Mouse (Mus musculus) intestine, embryonic 16.5 days (tissue): ENCODE measurements around the gene Erp44. TPM values are rescaled to one million over a fixed set of nuclear protein-coding genes. Genes with fewer than 3 reads are reported as not detected.
A peak's percentile ranks its signal among the peaks of the same experiment; 100 is the strongest.

Experiments used
- ATAC-seq: fragments of 200-750 bp; cut with Nextera tagmentation; 2 replicates; pipeline ENCODE4 v1.8.0; 2017; ENCODE audit warnings: moderate TSS enrichment, moderate library complexity
- H3K27ac ChIP-seq: fragments of 300-500 bp; sonication (generic); 2 replicates; pipeline ENCODE4 v1.5.1; 2014; ENCODE audit warnings: mild to moderate bottlenecking, low read length
- H3K27me3 ChIP-seq: fragments of 300-500 bp; sonication (generic); replicated peaks from 2 replicates; pipeline ENCODE4 v1.6.1; 2014; ENCODE audit warnings: low read length, control low read depth, mixed read lengths; ENCODE audit not compliant: control insufficient read depth, insufficient read depth
- H3K36me3 ChIP-seq: fragments of 300-500 bp; sonication (generic); 2 replicates; pipeline ENCODE4 v1.6.1; 2014; ENCODE audit warnings: low read length, control low read depth; ENCODE audit not compliant: control insufficient read depth, insufficient read depth
- H3K4me1 ChIP-seq: fragments of 300-500 bp; sonication (generic); 2 replicates; pipeline ENCODE4 v1.6.1; 2014; ENCODE audit warnings: low read length, control low read depth, mixed read lengths; ENCODE audit not compliant: control insufficient read depth, insufficient read depth
- H3K4me2 ChIP-seq: fragments of 300-500 bp; sonication (generic); 2 replicates; pipeline ENCODE4 v1.6.1; 2014; ENCODE audit warnings: low read depth, low read length, control low read depth
- H3K4me3 ChIP-seq: fragments of 300-500 bp; sonication (generic); 2 replicates; pipeline ENCODE4 v1.5.1; 2014; ENCODE audit warnings: mild to moderate bottlenecking, low read length
- H3K9ac ChIP-seq: fragments of 300-500 bp; sonication (generic); 2 replicates; pipeline ENCODE4 v1.6.1; 2014; ENCODE audit warnings: low read depth, low read length
- H3K9me3 ChIP-seq: fragments of 300-500 bp; sonication (generic); 2 replicates; pipeline ENCODE4 v1.6.1; 2016; ENCODE audit warnings: low read length, control low read depth; ENCODE audit not compliant: control insufficient read depth
- WGBS: fragments of 180-500 bp; shearing (Covaris S2); extraction: QIAGEN DNeasy Blood & Tissue Kit; methylation state at CpG from one replicate; pipeline ENCODE4 v1.1.7; 2014; 5-methylcytosine and 5-hydroxymethylcytosine counted together
- polyA plus RNA-seq: library from polyadenylated mRNA; unstranded; fragments of >200 nt; fragmentation: Nextera tagmentation; extraction: Ambion mirVana; gene quantifications from 2 replicates; pipeline ENCODE4 v1.2.1, GENCODE M21; 2015

The Erp44 gene
- polyA plus RNA-seq, 1 experiment from 2014 or later, result 108 TPM

- H3K9me3 ChIP-seq, result no peaks in the 10 kb centered on the region
- H3K4me3 ChIP-seq, result no peak overlapping the region
- no peak overlapping the region for H3K9ac ChIP-seq
- no peak overlapping the region for H3K27ac ChIP-seq
- H3K4me2 ChIP-seq, result no peak overlapping the region
- H3K36me3 ChIP-seq, result no peaks in the 10 kb centered on the region
- no peak for ATAC-seq
- H3K4me1 ChIP-seq, result no peaks in the 10 kb centered on the region
- no peaks in the 10 kb centered on the region for H3K27me3 ChIP-seq
Measured at GRCm38 (mm10) chr4:48253266-48253665, 26.1 kb downstream of the Erp44 start.

GRCm38 (mm10) chr4:48244280-48244679 is 35.1 kb downstream of the Erp44 start:
- Histone ChIP-seq H3K9ac (no peak overlapping the region), H3K27ac (no peak overlapping the region), H3K4me1 (no peaks in the 10 kb centered on the region), H3K9me3 (no peaks in the 10 kb centered on the region), H3K4me2 (no peak overlapping the region), H3K36me3 (no peaks in the 10 kb centered on the region), H3K27me3 (no peaks in the 10 kb centered on the region), H3K4me3 (no peak overlapping the region)
- WGBS, result 86% methylated on average over 2 of the region's 2 CpGs
- ATAC-seq, result no peak

- H3K9me3 ChIP-seq, result no peaks in the 10 kb centered on the region
- WGBS, result 73% methylated on average over 1 of the region's 1 CpGs
- no peaks in the 10 kb centered on the region for H3K36me3 ChIP-seq
- no peaks in the 10 kb centered on the region for H3K4me1 ChIP-seq
- no peak overlapping the region for H3K4me2 ChIP-seq
- H3K9ac ChIP-seq, result no peak overlapping the region
- ATAC-seq, result no peak
- H3K4me3 ChIP-seq, result no peak overlapping the region
- H3K27ac ChIP-seq, result no peak overlapping the region
- H3K27me3 ChIP-seq, result no peaks in the 10 kb centered on the region
Measured at GRCm38 (mm10) chr4:48243737-48244136, 35.6 kb downstream of the Erp44 start.

- H3K27me3 ChIP-seq, result no peaks in the 10 kb centered on the region
- no peak overlapping the region for H3K27ac ChIP-seq
- WGBS, result 90% methylated on average over 4 of the region's 4 CpGs
- no peak overlapping the region for H3K4me3 ChIP-seq
- H3K4me2 ChIP-seq, result no peak overlapping the region
- no peak for ATAC-seq
- no peaks in the 10 kb centered on the region for H3K9me3 ChIP-seq
- no peaks in the 10 kb centered on the region for H3K36me3 ChIP-seq
- no peak overlapping the region for H3K9ac ChIP-seq
- H3K4me1 ChIP-seq, result no peaks in the 10 kb centered on the region
Measured at GRCm38 (mm10) chr4:48242482-48242881, 36.9 kb downstream of the Erp44 start.

- H3K4me1 ChIP-seq, result no peaks in the 10 kb centered on the region
- no peaks in the 10 kb centered on the region for H3K36me3 ChIP-seq
- no peak for ATAC-seq
- 82% methylated on average over 4 of the region's 4 CpGs for WGBS
- H3K4me3 ChIP-seq, result no peak overlapping the region
- H3K9me3 ChIP-seq, result no peaks in the 10 kb centered on the region
- H3K27me3 ChIP-seq, result no peaks in the 10 kb centered on the region
- H3K9ac ChIP-seq, result no peak overlapping the region
- H3K4me2 ChIP-seq, result no peak overlapping the region
- no peak overlapping the region for H3K27ac ChIP-seq
Measured at GRCm38 (mm10) chr4:48239046-48239445, 40.3 kb downstream of the Erp44 start.

GRCm38 (mm10) chr4:48236721-48237120 is 42.6 kb downstream of the Erp44 start:
- Histone ChIP-seq H3K27me3 (no peaks in the 10 kb centered on the region), H3K27ac (no peak overlapping the region), H3K4me3 (no peak overlapping the region), H3K4me2 (no peak overlapping the region), H3K9ac (no peak overlapping the region), H3K4me1 (no peaks in the 10 kb centered on the region), H3K9me3 (no peaks in the 10 kb centered on the region), H3K36me3 (no peaks in the 10 kb centered on the region)
- 75% methylated on average over 3 of the region's 3 CpGs for WGBS
- ATAC-seq, result no peak

- no peaks in the 10 kb centered on the region for H3K36me3 ChIP-seq
- no peak overlapping the region for H3K9ac ChIP-seq
- 30% methylated on average over 3 of the region's 3 CpGs for WGBS
- no peaks in the 10 kb centered on the region for H3K27me3 ChIP-seq
- H3K4me2 ChIP-seq, result no peak overlapping the region
- H3K9me3 ChIP-seq, result no peaks in the 10 kb centered on the region
- H3K4me1 ChIP-seq, result no peaks in the 10 kb centered on the region; the same call in 1 of the 2 replicates
- H3K4me3 ChIP-seq, result no peak overlapping the region
- no peak overlapping the region; the same call in 1 of the 2 replicates for H3K27ac ChIP-seq
- peak; percentile 80 for ATAC-seq
Measured at GRCm38 (mm10) chr4:48226800-48227199, 52.6 kb downstream of the Erp44 start.

GRCm38 (mm10) chr4:48225604-48226003 is 53.8 kb downstream of the Erp44 start:
- Histone ChIP-seq H3K4me1 (no peaks in the 10 kb centered on the region; the same call in 1 of the 2 replicates), H3K9ac (no peak overlapping the region), H3K4me3 (no peak overlapping the region), H3K27me3 (no peaks in the 10 kb centered on the region), H3K4me2 (no peak overlapping the region), H3K9me3 (no peaks in the 10 kb centered on the region), H3K27ac (no peak overlapping the region), H3K36me3 (no peaks in the 10 kb centered on the region)
- peak; percentile 68 for ATAC-seq
- 36% methylated on average over 3 of the region's 3 CpGs for WGBS

GRCm38 (mm10) chr4:48225173-48225572 is 54.2 kb downstream of the Erp44 start:
- H3K9ac ChIP-seq, result no peak overlapping the region
- H3K9me3 ChIP-seq, result no peaks in the 10 kb centered on the region
- H3K4me1 ChIP-seq, result no peaks in the 10 kb centered on the region; the same call in 1 of the 2 replicates
- H3K4me2 ChIP-seq, result no peak overlapping the region
- H3K36me3 ChIP-seq, result no peaks in the 10 kb centered on the region
- no peak overlapping the region for H3K27ac ChIP-seq
- peak; percentile 75 for ATAC-seq
- H3K27me3 ChIP-seq, result no peaks in the 10 kb centered on the region
- H3K4me3 ChIP-seq, result no peak overlapping the region
- WGBS, result 29% methylated on average over 2 of the region's 2 CpGs

GRCm38 (mm10) chr4:48203564-48203963 is 75.8 kb downstream of the Erp44 start:
- Histone ChIP-seq H3K27ac (no peak overlapping the region), H3K36me3 (peaks cover 4% of the 10 kb centered on the region; the same call in 1 of the 2 replicates), H3K9ac (no peak overlapping the region), H3K4me1 (no peaks in the 10 kb centered on the region), H3K9me3 (no peaks in the 10 kb centered on the region), H3K27me3 (no peaks in the 10 kb centered on the region), H3K4me2 (no peak overlapping the region), H3K4me3 (no peak overlapping the region)
- no peak for ATAC-seq
- 93% methylated on average over 4 of the region's 4 CpGs for WGBS
